Mouse (Mus musculus) heart, embryonic 13.5 days (tissue): ENCODE data around the gene Nmnat3. TPM values are rescaled to one million over a fixed set of nuclear protein-coding genes. Genes with fewer than 3 reads are reported as not detected.

Source experiments
- ATAC-seq: fragments of 200-750 bp; cut with Nextera tagmentation; 2 replicates; pipeline ENCODE4 v1.8.0; 2017; ENCODE audit warnings: moderate TSS enrichment; ENCODE audit not compliant: insufficient number of reproducible peaks, low FRiP score, low TSS enrichment; ENCODE audit errors: extremely low read depth
- H3K27ac ChIP-seq: fragments of 300-500 bp; sonication (generic); replicated peaks from 2 replicates; pipeline ENCODE4 v1.5.1; 2015; ENCODE audit warnings: moderate library complexity, mild to moderate bottlenecking, inconsistent platforms
- H3K27me3 ChIP-seq: fragments of 300-500 bp; sonication (generic); replicated peaks from 2 replicates; pipeline ENCODE4 v1.6.1; 2015; ENCODE audit warnings: mild to moderate bottlenecking, inconsistent platforms
- H3K36me3 ChIP-seq: fragments of 300-500 bp; sonication (generic); 2 replicates; pipeline ENCODE4 v1.6.1; 2015; ENCODE audit warnings: mild to moderate bottlenecking, inconsistent platforms
- H3K4me1 ChIP-seq: fragments of 300-500 bp; sonication (generic); 2 replicates; pipeline ENCODE4 v1.6.1; 2015; ENCODE audit warnings: inconsistent platforms
- H3K4me2 ChIP-seq: fragments of 300-500 bp; sonication (generic); 2 replicates; pipeline ENCODE4 v1.6.1; 2015; ENCODE audit warnings: inconsistent platforms, mild to moderate bottlenecking, moderate library complexity
- H3K4me3 ChIP-seq: fragments of 300-500 bp; sonication (generic); 2 replicates; pipeline ENCODE4 v1.5.1; 2015; ENCODE audit warnings: moderate library complexity, mild to moderate bottlenecking, inconsistent platforms
- H3K9ac ChIP-seq: fragments of 300-500 bp; sonication (generic); 2 replicates; pipeline ENCODE4 v1.6.1; 2015; ENCODE audit warnings: inconsistent platforms, mild to moderate bottlenecking, moderate library complexity
- H3K9me3 ChIP-seq: fragments of 300-500 bp; sonication (generic); 2 replicates; pipeline ENCODE4 v1.6.1; 2016; ENCODE audit warnings: inconsistent platforms
- WGBS: fragments of 180-500 bp; shearing (Covaris S2); methylation state at CpG from one replicate; pipeline ENCODE4 v1.1.7; 2015; ENCODE audit warnings: mixed read lengths; 5-methylcytosine and 5-hydroxymethylcytosine counted together
- polyA plus RNA-seq: library from polyadenylated mRNA; unstranded; fragments of >200 nt; fragmentation: Nextera tagmentation; extraction: Ambion mirVana; gene quantifications from 2 replicates; pipeline ENCODE4 v1.2.1, GENCODE M21; 2015

Gene Nmnat3
- polyA plus RNA-seq, 1 experiment from 2014 or later: 8.7 TPM

- no peaks in the 10 kb centered on the region for H3K4me1 ChIP-seq
- no peak for ATAC-seq
- no peaks in the 10 kb centered on the region for H3K36me3 ChIP-seq
- no peak overlapping the region for H3K4me3 ChIP-seq
- H3K9me3 ChIP-seq: no peaks in the 10 kb centered on the region
- H3K27me3 ChIP-seq: peaks cover 4% of the 10 kb centered on the region; the same call in 1 of the 2 replicates
- H3K4me2 ChIP-seq: no peak overlapping the region
- no peak overlapping the region for H3K9ac ChIP-seq
- H3K27ac ChIP-seq: no peak overlapping the region
Measured at GRCm38 (mm10) chr9:98289665-98290064, 2.4 kb downstream of the Nmnat3 start.

GRCm38 (mm10) chr9:98290591-98290990 lies 3.4 kb downstream of the Nmnat3 start:
- WGBS: 76% methylated on average over 1 of the region's 1 CpGs
- no peak for ATAC-seq

GRCm38 (mm10) chr9:98296383-98297201 lies 9.4 kb downstream of the Nmnat3 start:
- Histone ChIP-seq H3K27me3 (no peaks in the 10 kb centered on the region; the same call in 1 of the 2 replicates), H3K9ac (peak overlapping the region; percentile 82), H3K4me3 (peak overlapping the region; percentile 60), H3K36me3 (no peaks in the 10 kb centered on the region), H3K4me2 (peak overlapping the region; percentile 91), H3K9me3 (no peaks in the 10 kb centered on the region), H3K27ac (peak overlapping the region; percentile 69), H3K4me1 (peaks cover 13% of the 10 kb centered on the region)
- WGBS: under 1% methylated on average over 56 of the region's 56 CpGs
- ATAC-seq: peak; percentile 89

More at GRCm38 (mm10) chr9:98290591-98290990, 3.4 kb downstream of the Nmnat3 start:
- no peaks in the 10 kb centered on the region for H3K36me3 ChIP-seq
- H3K27me3 ChIP-seq: peaks cover 4% of the 10 kb centered on the region; the same call in 1 of the 2 replicates
- no peak overlapping the region for H3K27ac ChIP-seq
- no peaks in the 10 kb centered on the region for H3K9me3 ChIP-seq
- H3K9ac ChIP-seq: no peak overlapping the region
- H3K4me2 ChIP-seq: no peak overlapping the region
- no peak overlapping the region for H3K4me3 ChIP-seq
- no peaks in the 10 kb centered on the region for H3K4me1 ChIP-seq

GRCm38 (mm10) chr9:98297234-98297936 lies 10.2 kb downstream of the Nmnat3 start:
- ATAC-seq: 0 out of 2 replicates have a peak, but pooled peaks have one; percentile 49
- H3K9ac ChIP-seq: peak overlapping the region; percentile 82
- H3K4me3 ChIP-seq: peak overlapping the region; percentile 60
- no peaks in the 10 kb centered on the region for H3K9me3 ChIP-seq
- H3K27me3 ChIP-seq: no peaks in the 10 kb centered on the region; the same call in 1 of the 2 replicates
- H3K36me3 ChIP-seq: peaks cover 5% of the 10 kb centered on the region; the same call in 1 of the 2 replicates
- H3K4me2 ChIP-seq: peak overlapping the region; percentile 91
- H3K4me1 ChIP-seq: peaks cover 13% of the 10 kb centered on the region
- 15% methylated on average over 12 of the region's 12 CpGs for WGBS
- H3K27ac ChIP-seq: peak overlapping the region; percentile 69

GRCm38 (mm10) chr9:98297937-98298595 lies 10.8 kb downstream of the Nmnat3 start:
- no peak for ATAC-seq
- Histone ChIP-seq H3K27me3 (no peaks in the 10 kb centered on the region; the same call in 1 of the 2 replicates), H3K4me2 (peak overlapping the region; percentile 91), H3K27ac (peak overlapping the region; percentile 69), H3K4me3 (peak overlapping the region; percentile 60; the same call in 1 of the 2 replicates), H3K4me1 (peaks cover 13% of the 10 kb centered on the region), H3K36me3 (peaks cover 5% of the 10 kb centered on the region; the same call in 1 of the 2 replicates), H3K9ac (peak overlapping the region; percentile 82), H3K9me3 (no peaks in the 10 kb centered on the region)
- 73% methylated on average over 6 of the region's 6 CpGs for WGBS

- WGBS: 70% methylated on average over 3 of the region's 3 CpGs
- Histone ChIP-seq H3K9me3 (no peaks in the 10 kb centered on the region), H3K27me3 (no peaks in the 10 kb centered on the region; the same call in 1 of the 2 replicates), H3K4me2 (peak overlapping the region; percentile 14; the same call in 1 of the 2 replicates), H3K36me3 (peaks cover 5% of the 10 kb centered on the region; the same call in 1 of the 2 replicates), H3K27ac (no peak overlapping the region; the same call in 1 of the 2 replicates), H3K9ac (no peak overlapping the region), H3K4me3 (no peak overlapping the region), H3K4me1 (peaks cover 13% of the 10 kb centered on the region)
- ATAC-seq: no peak
Measured at GRCm38 (mm10) chr9:98298761-98299160, 11.5 kb downstream of the Nmnat3 start.

- no peak overlapping the region for H3K9ac ChIP-seq
- no peak for ATAC-seq
- no peak overlapping the region for H3K4me3 ChIP-seq
- peaks cover 13% of the 10 kb centered on the region for H3K4me1 ChIP-seq
- peak overlapping the region; percentile 14; the same call in 1 of the 2 replicates for H3K4me2 ChIP-seq
- peaks cover 5% of the 10 kb centered on the region; the same call in 1 of the 2 replicates for H3K36me3 ChIP-seq
- WGBS: 56% methylated on average over 7 of the region's 7 CpGs
- H3K27me3 ChIP-seq: no peaks in the 10 kb centered on the region
- H3K27ac ChIP-seq: peak overlapping the region; percentile 28; the same call in 1 of the 2 replicates
- no peaks in the 10 kb centered on the region for H3K9me3 ChIP-seq
Measured at GRCm38 (mm10) chr9:98299235-98299634, 12.0 kb downstream of the Nmnat3 start.

- H3K4me1 ChIP-seq: peaks cover 13% of the 10 kb centered on the region
- H3K9ac ChIP-seq: no peak overlapping the region
- no peak overlapping the region for H3K4me3 ChIP-seq
- 72% methylated on average over 7 of the region's 7 CpGs for WGBS
- H3K27ac ChIP-seq: no peak overlapping the region
- H3K4me2 ChIP-seq: no peak overlapping the region
- no peaks in the 10 kb centered on the region for H3K27me3 ChIP-seq
- H3K36me3 ChIP-seq: peaks cover 9% of the 10 kb centered on the region; the same call in 1 of the 2 replicates
- H3K9me3 ChIP-seq: no peaks in the 10 kb centered on the region
- no peak for ATAC-seq
Measured at GRCm38 (mm10) chr9:98300582-98300981, 13.3 kb downstream of the Nmnat3 start.

- ATAC-seq: no peak
- Histone ChIP-seq H3K4me1 (peaks cover 3% of the 10 kb centered on the region; the same call in 1 of the 2 replicates), H3K9ac (no peak overlapping the region), H3K4me3 (no peak overlapping the region), H3K9me3 (no peaks in the 10 kb centered on the region), H3K27ac (no peak overlapping the region), H3K4me2 (no peak overlapping the region), H3K27me3 (no peaks in the 10 kb centered on the region), H3K36me3 (peaks cover 8% of the 10 kb centered on the region; the same call in 1 of the 2 replicates)
- 79% methylated on average over 6 of the region's 6 CpGs for WGBS
Measured at GRCm38 (mm10) chr9:98307011-98307410, 19.8 kb downstream of the Nmnat3 start.

- H3K4me3 ChIP-seq: no peak overlapping the region
- no peaks in the 10 kb centered on the region for H3K36me3 ChIP-seq
- no peak overlapping the region for H3K4me2 ChIP-seq
- ATAC-seq: no peak
- H3K4me1 ChIP-seq: peaks cover 8% of the 10 kb centered on the region
- H3K9me3 ChIP-seq: no peaks in the 10 kb centered on the region
- H3K27me3 ChIP-seq: no peaks in the 10 kb centered on the region
- no peak overlapping the region for H3K27ac ChIP-seq
- H3K9ac ChIP-seq: no peak overlapping the region
- 78% methylated on average over 12 of the region's 12 CpGs for WGBS
Measured at GRCm38 (mm10) chr9:98311316-98311965, 24.2 kb downstream of the Nmnat3 start.
